Mouse (Mus musculus): ENCODE results near the gene Pitpnb.

The Pitpnb gene

GRCm38 (mm10) chr5:111421424-111421823, 90.9 kb downstream of the Pitpnb start:
- DNase-seq (ENCODE audit: low read depth, low spot score), result no peak

GRCm38 (mm10) chr5:111422058-111422800, 91.7 kb downstream of the Pitpnb start:
- DNase-seq (ENCODE audit: low read depth, low spot score), result no peak

- no peak for DNase-seq (ENCODE audit: low read depth, low spot score)
Measured at GRCm38 (mm10) chr5:111423011-111423410, 92.4 kb downstream of the Pitpnb start.

GRCm38 (mm10) chr5:111423616-111424015, 93.1 kb downstream of the Pitpnb start:
- no peak for DNase-seq (ENCODE audit: low read depth, low spot score)

GRCm38 (mm10) chr5:111425813-111426212, 95.2 kb downstream of the Pitpnb start:
- no peak for DNase-seq (ENCODE audit: low read depth, low spot score)

GRCm38 (mm10) chr5:111426249-111426648, 95.7 kb downstream of the Pitpnb start:
- DNase-seq (ENCODE audit: low read depth, low spot score), result no peak

GRCm38 (mm10) chr5:111428882-111429281, 98.3 kb downstream of the Pitpnb start:
- DNase-seq (ENCODE audit: low read depth, low spot score), result no peak

- DNase-seq (ENCODE audit: low read depth, low spot score), result no peak
Measured at GRCm38 (mm10) chr5:111429726-111430125, 99.2 kb downstream of the Pitpnb start.

GRCm38 (mm10) chr5:111431007-111431730, 100.6 kb downstream of the Pitpnb start:
- DNase-seq (ENCODE audit: low read depth, low spot score), result no peak

GRCm38 (mm10) chr5:111432842-111433241, 102.3 kb downstream of the Pitpnb start:
- DNase-seq (ENCODE audit: low read depth, low spot score), result no peak

GRCm38 (mm10) chr5:111434342-111434842, 103.8 kb downstream of the Pitpnb start:
- no peak for DNase-seq (ENCODE audit: low read depth, low spot score)

GRCm38 (mm10) chr5:111436260-111436659, 105.7 kb downstream of the Pitpnb start:
- no peak for DNase-seq (ENCODE audit: low read depth, low spot score)

GRCm38 (mm10) chr5:111437205-111437604, 106.6 kb downstream of the Pitpnb start:
- DNase-seq (ENCODE audit: low read depth, low spot score), result no peak

All from retina, postnatal 7 days (tissue).